Mouse (Mus musculus): ENCODE results near the gene 1700010I14Rik.

DNA sequence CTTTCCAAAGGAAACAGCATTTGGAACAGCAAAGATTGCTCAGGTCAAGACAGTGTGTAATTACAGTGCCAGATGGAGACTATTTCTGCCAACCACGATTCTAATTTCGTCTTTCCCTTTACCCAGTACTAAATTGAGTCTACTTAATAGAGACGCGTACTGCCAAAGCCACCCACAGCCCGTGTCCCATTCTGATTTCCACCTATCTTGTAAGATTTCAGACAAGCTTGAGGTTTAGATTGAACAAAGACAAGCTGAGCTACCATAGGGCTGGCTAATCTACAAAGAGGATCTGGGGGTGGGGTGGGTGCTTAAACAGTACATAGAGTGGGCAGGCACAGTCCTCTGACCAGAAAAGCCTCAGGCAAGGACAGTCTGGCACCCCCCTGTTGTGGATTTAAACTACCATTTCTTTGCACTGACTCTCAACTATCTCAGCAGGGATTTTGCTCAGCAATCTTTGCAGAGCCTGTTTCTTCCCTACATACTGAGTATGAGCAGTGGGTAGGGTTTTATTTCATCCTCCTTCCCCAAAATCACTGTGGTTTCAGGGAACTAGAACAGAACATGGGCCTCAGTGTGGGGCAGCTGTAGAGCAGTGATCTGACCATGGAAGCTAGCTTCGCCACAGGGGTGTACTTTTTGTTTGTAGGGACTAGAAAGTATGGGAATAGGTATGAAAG is 44.4 kb downstream of the 1700010I14Rik start:
- TF ChIP-seq CTCF (IDR thresholded peaks at IDR 0.05; ENCODE audit: low read depth) (no peak), EP300 (optimal IDR thresholded peaks at IDR 0.05) (no peak)

Data from stomach, postnatal 0 days (tissue).